Mouse (Mus musculus) MEL (cell line): Measurements from ENCODE around the gene Tbc1d1. TPM values are rescaled to one million over a fixed set of nuclear protein-coding genes. Genes with fewer than 3 reads are reported as not detected.

Source experiments
- DNase-seq: peaks from one replicate; pipeline ENCODE4 v3.0.0; 2011; ENCODE audit warnings: low read depth, low spot score
- H3K27ac ChIP-seq: 2 replicates; pipeline ENCODE4 v1.5.1; 2012; ENCODE audit warnings: low read depth, mild to moderate bottlenecking, control low read depth, low read length, moderate library complexity; ENCODE audit not compliant: control insufficient read depth
- H3K27me3 ChIP-seq, 2 experiments: fragments of 150-350 bp in 1 of 2; sonication (generic) in 1 of 2; 2 replicates each; pipeline ENCODE4 v1.6.1; 2012; ENCODE audit warnings: low read length in 2 of 2, mild to moderate bottlenecking in 2 of 2, improper control_type of control experiment in 1 of 2, moderate library complexity in 1 of 2; ENCODE audit not compliant: insufficient read depth in 2 of 2, control insufficient read depth in 1 of 2
- H3K36me3 ChIP-seq, 2 experiments: 2 replicates each; pipeline ENCODE4 v1.6.1; 2012 to 2014; ENCODE audit warnings: low read length in 2 of 2, improper control_type of control experiment in 1 of 2, inconsistent platforms in 1 of 2, mild to moderate bottlenecking in 1 of 2; ENCODE audit not compliant: insufficient read depth in 2 of 2, control insufficient read depth in 1 of 2
- H3K4me1 ChIP-seq, 2 experiments: fragments of 150-350 bp in 1 of 2; sonication (generic) in 1 of 2; 2 replicates each; pipeline ENCODE4 v1.6.1; 2012; ENCODE audit warnings: low read length in 2 of 2, improper control_type of control experiment in 1 of 2, mild to moderate bottlenecking in 1 of 2; ENCODE audit not compliant: insufficient read depth in 2 of 2, control insufficient read depth in 1 of 2
- H3K4me3 ChIP-seq, 2 experiments: fragments of 150-350 bp in 1 of 2; sonication (generic) in 1 of 2; 2 replicates each; pipeline ENCODE4 v1.5.1; 2012; ENCODE audit warnings: low read depth in 2 of 2, low read length in 2 of 2, mild to moderate bottlenecking in 2 of 2, moderate library complexity in 2 of 2, control low read depth in 1 of 2, improper control_type of control experiment in 1 of 2; ENCODE audit not compliant: control insufficient read depth in 1 of 2, insufficient read depth in 1 of 2
- H3K79me2 ChIP-seq: 2 replicates; pipeline ENCODE4 v1.6.1; 2012; ENCODE audit warnings: mild to moderate bottlenecking, low read length, moderate library complexity; ENCODE audit not compliant: control insufficient read depth, poor library complexity, insufficient read depth
- H3K9ac ChIP-seq: 2 replicates; pipeline ENCODE4 v1.6.1; 2012; ENCODE audit warnings: low read depth, mild to moderate bottlenecking, control low read depth, low read length, moderate library complexity; ENCODE audit not compliant: control insufficient read depth, poor library complexity, severe bottlenecking
- H3K9me3 ChIP-seq: fragments of 150-350 bp; sonication (generic); replicated peaks from 2 replicates; pipeline ENCODE4 v1.6.1; 2012; ENCODE audit warnings: mild to moderate bottlenecking, low read length, improper control_type of control experiment, moderate library complexity; ENCODE audit not compliant: insufficient read depth
- BHLHE40 ChIP-seq: IDR thresholded peaks from 2 replicates; pipeline ENCODE4 v1.6.1; 2012; ENCODE audit warnings: low read depth, mild to moderate bottlenecking, inconsistent platforms, low read length, improper control_type of control experiment, borderline replicate concordance
- CHD1 ChIP-seq: IDR thresholded peaks from 2 replicates; pipeline ENCODE4 v1.6.1; 2012; ENCODE audit warnings: low read depth, mild to moderate bottlenecking, inconsistent platforms, low read length, improper control_type of control experiment
- CHD2 ChIP-seq: IDR thresholded peaks from 2 replicates; pipeline ENCODE4 v1.6.1; 2011; ENCODE audit warnings: low read length, improper control_type of control experiment
- CTCF ChIP-seq, 3 experiments: IDR thresholded peaks in 2 of 3; conservative IDR thresholded peaks in 1 of 3; 2 replicates each; pipeline ENCODE4 v1.5.1; 2011 to 2012; ENCODE audit warnings: low read length in 3 of 3, low read depth in 2 of 3, mild to moderate bottlenecking in 2 of 3, improper control_type of control experiment in 1 of 3, inconsistent platforms in 1 of 3, mixed read lengths in 1 of 3, moderate library complexity in 1 of 3; ENCODE audit not compliant: control insufficient read depth in 1 of 3, insufficient read depth in 1 of 3, poor library complexity in 1 of 3, severe bottlenecking in 1 of 3
- E2F4 ChIP-seq: IDR thresholded peaks from 2 replicates; pipeline ENCODE4 v1.6.1; 2011; ENCODE audit warnings: low read depth, low read length, improper control_type of control experiment, borderline replicate concordance
- ELF1 ChIP-seq: IDR thresholded peaks from 2 replicates; pipeline ENCODE4 v1.6.1; 2014; ENCODE audit warnings: low read depth, mild to moderate bottlenecking, inconsistent platforms, low read length, improper control_type of control experiment, moderate library complexity
- EP300 ChIP-seq, 2 experiments: IDR thresholded peaks; 2 replicates each; pipeline ENCODE4 v1.6.1; 2011; ENCODE audit warnings: improper control_type of control experiment in 2 of 2, low read length in 2 of 2, low read depth in 1 of 2, mild to moderate bottlenecking in 1 of 2
- GABPA ChIP-seq: IDR thresholded peaks from 2 replicates; pipeline ENCODE4 v1.6.1; 2012; ENCODE audit warnings: low read depth, mild to moderate bottlenecking, inconsistent platforms, low read length, improper control_type of control experiment, moderate library complexity
- GATA1 ChIP-seq: IDR thresholded peaks from 2 replicates; pipeline ENCODE4 v1.6.1; 2011; ENCODE audit warnings: low read depth, low read length, improper control_type of control experiment
- HCFC1 ChIP-seq: IDR thresholded peaks from 2 replicates; pipeline ENCODE4 v1.6.1; 2012; ENCODE audit warnings: low read depth, mild to moderate bottlenecking, inconsistent platforms, low read length, improper control_type of control experiment, moderate library complexity
- JUND ChIP-seq: IDR thresholded peaks from 2 replicates; pipeline ENCODE4 v1.6.1; 2011; ENCODE audit warnings: low read depth, mild to moderate bottlenecking, improper control_type of control experiment, low read length
- KAT2A ChIP-seq: conservative IDR thresholded peaks from 2 replicates; pipeline ENCODE4 v1.6.1; 2012; ENCODE audit warnings: low read depth, low read length, improper control_type of control experiment, inconsistent platforms
- MAFK ChIP-seq: IDR thresholded peaks from 2 replicates; pipeline ENCODE4 v1.6.1; 2011; ENCODE audit warnings: low read depth, mild to moderate bottlenecking, low read length, improper control_type of control experiment, borderline replicate concordance
- MAX ChIP-seq: IDR thresholded peaks from 2 replicates; pipeline ENCODE4 v1.6.1; 2011; ENCODE audit warnings: low read length, improper control_type of control experiment
- MAZ ChIP-seq: IDR thresholded peaks from 2 replicates; pipeline ENCODE4 v1.6.1; 2012; ENCODE audit warnings: low read depth, mild to moderate bottlenecking, inconsistent platforms, low read length, improper control_type of control experiment
- MEF2A ChIP-seq: IDR thresholded peaks from 2 replicates; pipeline ENCODE4 v1.6.1; 2014; ENCODE audit warnings: low read depth, mild to moderate bottlenecking, inconsistent platforms, low read length, improper control_type of control experiment; ENCODE audit not compliant: poor library complexity, insufficient replicate concordance, severe bottlenecking; ENCODE audit errors: extremely low read depth
- MXI1 ChIP-seq: IDR thresholded peaks from 2 replicates; pipeline ENCODE4 v1.6.1; 2011; ENCODE audit warnings: mild to moderate bottlenecking, low read depth, low read length, improper control_type of control experiment
- MYB ChIP-seq: IDR thresholded peaks from 2 replicates; pipeline ENCODE4 v1.6.1; 2011; ENCODE audit warnings: mild to moderate bottlenecking, low read depth, low read length, improper control_type of control experiment
- MYC ChIP-seq: IDR thresholded peaks from 2 replicates; pipeline ENCODE4 v1.6.1; 2011; ENCODE audit warnings: low read depth, mild to moderate bottlenecking, low read length, improper control_type of control experiment, moderate library complexity
- NRF1 ChIP-seq: IDR thresholded peaks from 2 replicates; pipeline ENCODE4 v1.6.1; 2014; ENCODE audit warnings: low read depth, mild to moderate bottlenecking, inconsistent platforms, low read length, improper control_type of control experiment, moderate library complexity; ENCODE audit not compliant: poor library complexity, insufficient read depth, severe bottlenecking
- POLR2A ChIP-seq, 2 experiments: IDR thresholded peaks; 2 replicates each; pipeline ENCODE4 v1.6.1; 2011 to 2012; ENCODE audit warnings: low read length in 2 of 2, mild to moderate bottlenecking in 2 of 2, control low read depth in 1 of 2, improper control_type of control experiment in 1 of 2, low read depth in 1 of 2, moderate library complexity in 1 of 2; ENCODE audit not compliant: control insufficient read depth in 1 of 2, insufficient read depth in 1 of 2, poor library complexity in 1 of 2
- POLR2AphosphoS2 ChIP-seq: IDR thresholded peaks from 2 replicates; pipeline ENCODE4 v1.6.1; 2011; ENCODE audit warnings: low read length, improper control_type of control experiment
- POLR2AphosphoS5 ChIP-seq: IDR thresholded peaks from 2 replicates; pipeline ENCODE4 v1.6.1; 2012; ENCODE audit warnings: low read depth, borderline replicate concordance, mild to moderate bottlenecking, inconsistent platforms, low read length, moderate library complexity, mixed read lengths
- RAD21 ChIP-seq: IDR thresholded peaks from 2 replicates; pipeline ENCODE4 v1.6.1; 2011; ENCODE audit warnings: mild to moderate bottlenecking, low read depth, low read length, improper control_type of control experiment
- RCOR1 ChIP-seq: IDR thresholded peaks from 2 replicates; pipeline ENCODE4 v1.6.1; 2012; ENCODE audit warnings: low read depth, mild to moderate bottlenecking, inconsistent platforms, low read length, improper control_type of control experiment
- SIN3A ChIP-seq: IDR thresholded peaks from 2 replicates; pipeline ENCODE4 v1.6.1; 2012; ENCODE audit warnings: low read length, improper control_type of control experiment, inconsistent platforms
- SMC3 ChIP-seq: IDR thresholded peaks from 2 replicates; pipeline ENCODE4 v1.6.1; 2011; ENCODE audit warnings: low read depth, low read length, improper control_type of control experiment
- TBP ChIP-seq: IDR thresholded peaks from 2 replicates; pipeline ENCODE4 v1.8.0; 2011; ENCODE audit warnings: low read depth, low read length, improper control_type of control experiment
- TCF12 ChIP-seq: IDR thresholded peaks from 2 replicates; pipeline ENCODE4 v1.6.1; 2014; ENCODE audit warnings: low read depth, mild to moderate bottlenecking, inconsistent platforms, low read length, improper control_type of control experiment, moderate library complexity
- UBTF ChIP-seq: IDR thresholded peaks from 2 replicates; pipeline ENCODE4 v1.6.1; 2012; ENCODE audit warnings: low read depth, mild to moderate bottlenecking, inconsistent platforms, low read length, improper control_type of control experiment, moderate library complexity, borderline replicate concordance; ENCODE audit not compliant: insufficient read depth
- USF1 ChIP-seq: IDR thresholded peaks from 2 replicates; pipeline ENCODE4 v1.6.1; 2014; ENCODE audit warnings: low read depth, mild to moderate bottlenecking, inconsistent platforms, low read length, improper control_type of control experiment, moderate library complexity
- USF2 ChIP-seq, 2 experiments: IDR thresholded peaks; 2 replicates each; pipeline ENCODE4 v1.6.1; 2011 to 2012; ENCODE audit warnings: improper control_type of control experiment in 2 of 2, low read length in 2 of 2, borderline replicate concordance in 1 of 2, inconsistent platforms in 1 of 2, low read depth in 1 of 2, mild to moderate bottlenecking in 1 of 2; ENCODE audit not compliant: insufficient read depth in 1 of 2
- ZC3H11A ChIP-seq: IDR thresholded peaks from 2 replicates; pipeline ENCODE4 v1.6.1; 2012; ENCODE audit warnings: low read depth, mild to moderate bottlenecking, inconsistent platforms, low read length, improper control_type of control experiment
- ZKSCAN1 ChIP-seq: IDR thresholded peaks from 2 replicates; pipeline ENCODE4 v1.6.1; 2012; ENCODE audit warnings: low read depth, mild to moderate bottlenecking, inconsistent platforms, low read length, improper control_type of control experiment, moderate library complexity
- ZMIZ1 ChIP-seq: IDR thresholded peaks from 2 replicates; pipeline ENCODE4 v1.6.1; 2012; ENCODE audit warnings: low read depth, mild to moderate bottlenecking, inconsistent platforms, low read length, improper control_type of control experiment, moderate library complexity
- ZNF384 ChIP-seq: IDR thresholded peaks from 2 replicates; pipeline ENCODE4 v1.6.1; 2012; ENCODE audit warnings: low read depth, mild to moderate bottlenecking, inconsistent platforms, low read length, improper control_type of control experiment
- polyA plus RNA-seq, 2 experiments: library from polyadenylated mRNA; stranded (reverse) in 1 of 2; unstranded in 1 of 2; fragments of >175 nt in 1 of 2; fragments of >200 nt in 1 of 2; gene quantifications; 2 replicates each; pipeline versions ENCODE4 v1.2.1 to v1.2.4; 2012; ENCODE audit warnings: low replicate concordance in 2 of 2, low read depth in 1 of 2; ENCODE audit not compliant: insufficient read length in 2 of 2, insufficient read depth in 1 of 2, missing spikeins in 1 of 2
- total RNA-seq: library from RNA; depleted of rRNA; stranded (reverse); fragments of 300-350 nt; gene quantifications from 2 replicates; pipeline ENCODE4 v1.2.3, GENCODE M21; 2012

Tbc1d1 gene
- total and polyA plus RNA-seq, 3 experiments: 22.5 to 24.4 TPM; not detected in 1

DNA sequence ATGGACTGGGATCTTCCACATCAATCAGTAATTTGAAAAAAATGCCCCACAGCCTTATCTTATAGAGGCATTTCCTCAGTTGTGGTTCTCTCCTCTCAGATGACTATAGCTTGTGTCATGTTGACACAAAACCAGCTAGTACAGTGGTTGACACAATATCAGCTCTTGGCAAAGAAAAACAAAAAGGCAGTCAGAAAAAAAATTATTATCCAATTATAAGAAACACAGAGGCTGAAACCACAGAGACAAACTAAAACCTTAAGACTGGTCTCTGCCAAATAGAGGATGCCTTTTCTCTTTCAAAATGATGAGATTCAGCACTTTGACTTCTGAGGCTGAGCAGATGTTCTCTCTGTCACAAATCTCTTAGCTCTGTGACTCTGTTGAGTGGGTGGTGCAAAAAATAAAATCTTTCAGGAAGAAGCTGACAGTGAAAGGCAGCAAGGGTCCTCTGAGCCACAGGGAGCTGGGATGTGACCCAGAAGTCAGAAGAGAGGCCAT lies 215.3 kb downstream of the Tbc1d1 start:
- Histone ChIP-seq H3K4me3 (no peak overlapping the region), H3K79me2 (no peaks in the 10 kb centered on the region), H3K27me3 (no peaks in the 10 kb centered on the region), H3K36me3 (peaks cover 0 to 22% of the 10 kb centered on the region in 2 experiments; a peak in 2 of 4 replicates), H3K9me3 (no peaks in the 10 kb centered on the region), H3K4me1 (peaks cover 0 to 35% of the 10 kb centered on the region in 2 experiments; a peak in 3 of 4 replicates), H3K9ac (no peak overlapping the region), H3K27ac (peak overlapping the region; percentile 78)
- DNase-seq: peak; percentile 61
- TF ChIP-seq GATA1: peak; percentile 88
- TF ChIP-seq SMC3: 0 out of 2 replicates have a peak, but pooled peaks have one; percentile 5
- no peak for TF ChIP-seq RAD21
- TF ChIP-seq MEF2A: no peak
- 0 out of 2 replicates have a peak, but pooled peaks have one; percentile 52 for TF ChIP-seq MAFK
- no peak for TF ChIP-seq UBTF
- no peak for TF ChIP-seq JUND
- 0 out of 2 replicates have a peak, but pooled peaks have one; percentile 67 for TF ChIP-seq MAZ
- TF ChIP-seq TBP: no peak
- peak; percentile 72; the same call in 1 of the 2 replicates for TF ChIP-seq ZKSCAN1
- TF ChIP-seq NRF1: no peak
- TF ChIP-seq POLR2A (IDR thresholded peaks at IDR 0.05; ENCODE audit: control insufficient read depth in 1 of 2, insufficient read depth in 1 of 2, low read depth in 1 of 2, low read length in 2 of 2, poor library complexity in 1 of 2): no peak
- 0 out of 2 replicates have a peak, but pooled peaks have one; percentile 28 for TF ChIP-seq ZC3H11A
- TF ChIP-seq MYB: no peak
- TF ChIP-seq TCF12: peak; percentile 80
- no peak for TF ChIP-seq POLR2AphosphoS2
- TF ChIP-seq RCOR1: peak; percentile 91
- no peak for TF ChIP-seq E2F4
- TF ChIP-seq ELF1: 0 out of 2 replicates have a peak, but pooled peaks have one; percentile 43
- TF ChIP-seq KAT2A: no peak
- TF ChIP-seq USF2 (IDR thresholded peaks at IDR 0.05; ENCODE audit: borderline replicate concordance in 1 of 2, insufficient read depth in 1 of 2, low read depth in 1 of 2, low read length in 2 of 2): no peak
- TF ChIP-seq CTCF (IDR thresholded peaks at IDR 0.05 in 2 of 3, conservative IDR thresholded peaks at IDR 0.05 in 1 of 3; ENCODE audit: control insufficient read depth in 1 of 3, insufficient read depth in 1 of 3, low read depth in 2 of 3, low read length in 3 of 3, poor library complexity in 1 of 3, severe bottlenecking in 1 of 3): no peak
- peak; percentile 69 for TF ChIP-seq SIN3A
- TF ChIP-seq ZNF384: peak; percentile 98
- no peak for TF ChIP-seq ZMIZ1
- no peak for TF ChIP-seq MAX
- TF ChIP-seq CHD2: no peak; the same call in 1 of the 2 replicates
- peak; percentile 79 to 81 for TF ChIP-seq EP300 (IDR thresholded peaks at IDR 0.05; ENCODE audit: low read depth in 1 of 2, low read length in 2 of 2)
- TF ChIP-seq POLR2AphosphoS5: no peak
- TF ChIP-seq USF1: no peak
- TF ChIP-seq GABPA: 0 out of 2 replicates have a peak, but pooled peaks have one; percentile 23
- TF ChIP-seq MXI1: 0 out of 2 replicates have a peak, but pooled peaks have one; percentile 38
- TF ChIP-seq BHLHE40: peak; percentile 50; the same call in 1 of the 2 replicates
- no peak for TF ChIP-seq CHD1
- TF ChIP-seq HCFC1: no peak
- TF ChIP-seq MYC: 0 out of 2 replicates have a peak, but pooled peaks have one; percentile 38
